Mouse (Mus musculus) left cerebral cortex, postnatal 4 days (tissue): ENCODE measurements at regions not wholly inside any gene's neighbourhood (a gene's known extent, or its start where the extent isn't known, plus 50 kb on each side); places are given as distances from the start of the nearest gene placed in this dataset.

Experiments used
- DNase-seq: peaks from one replicate; pipeline ENCODE4 v3.0.0-alpha.2; 2022
- intact Hi-C: fragments of 180-260 bp; cut with DNase I; formaldehyde crosslinking; loops from one replicate; pipeline ENCODE4 v1.15.1; 2025

GRCm38 (mm10) chr10:97338033-97338692 is 141.2 kb upstream of the Dcn start:
- DNase-seq, result no peak
- intact Hi-C loops, result no loop called here

- intact Hi-C loops, result loop anchor here (5.0 kb wide), 1 partner anchor 1208 kb away; no protein-coding TSS in a partner anchor
- no peak for DNase-seq
Observed at GRCm38 (mm10) chr10:97339866-97340706, 139.3 kb upstream of the Dcn start.

GRCm38 (mm10) chr10:97345347-97345746 is 134.1 kb upstream of the Dcn start:
- intact Hi-C loops, result loop anchor here (5.0 kb wide), 1 partner anchor 342 kb away; no protein-coding TSS in a partner anchor
- DNase-seq, result peak; percentile 82

GRCm38 (mm10) chr10:97346949-97347348 is 132.5 kb upstream of the Dcn start:
- intact Hi-C loops, result loop anchor here (1.0 to 5.0 kb wide), 2 partner anchors 323 to 340 kb away; no protein-coding TSS in a partner anchor
- no peak for DNase-seq

- no peak for DNase-seq
- intact Hi-C loops, result no loop called here
Observed at GRCm38 (mm10) chr10:97368625-97369024, 110.8 kb upstream of the Dcn start.

GRCm38 (mm10) chr10:97375824-97376223 is 103.6 kb upstream of the Dcn start:
- peak; percentile 53 for DNase-seq
- intact Hi-C loops, result loop anchor here (5.0 kb wide), 1 partner anchor 291 kb away; no protein-coding TSS in a partner anchor

- DNase-seq, result no peak
- intact Hi-C loops, result loop anchor here (5.0 kb wide), 1 partner anchor 291 kb away; no protein-coding TSS in a partner anchor
Observed at GRCm38 (mm10) chr10:97376376-97376775, 103.0 kb upstream of the Dcn start.

- no peak for DNase-seq
- intact Hi-C loops, result no loop called here
Observed at GRCm38 (mm10) chr10:97381586-97381985, 97.8 kb upstream of the Dcn start.

- intact Hi-C loops, result no loop called here
- DNase-seq, result no peak
Observed at GRCm38 (mm10) chr10:97383881-97384280, 95.5 kb upstream of the Dcn start.

- intact Hi-C loops, result no loop called here
- no peak for DNase-seq
Observed at GRCm38 (mm10) chr10:97387196-97387876, 92.1 kb upstream of the Dcn start.

GRCm38 (mm10) chr10:97389647-97390590 is 89.5 kb upstream of the Dcn start:
- DNase-seq, result no peak
- intact Hi-C loops, result no loop called here

- DNase-seq, result no peak
- intact Hi-C loops, result no loop called here
Observed at GRCm38 (mm10) chr10:97397062-97397771, 82.2 kb upstream of the Dcn start.

- intact Hi-C loops, result no loop called here
- no peak for DNase-seq
Observed at GRCm38 (mm10) chr10:97397896-97398295, 81.5 kb upstream of the Dcn start.

GRCm38 (mm10) chr10:97402524-97402923 is 76.9 kb upstream of the Dcn start:
- no peak for DNase-seq
- intact Hi-C loops, result no loop called here

GRCm38 (mm10) chr10:97404076-97404787 is 75.2 kb upstream of the Dcn start:
- intact Hi-C loops, result no loop called here

GRCm38 (mm10) chr10:97409181-97409581 is 70.2 kb upstream of the Dcn start:
- intact Hi-C loops, result no loop called here
- DNase-seq, result no peak

More at GRCm38 (mm10) chr10:97404076-97404787, 75.2 kb upstream of the Dcn start:
- no peak for DNase-seq

- DNase-seq, result no peak
- intact Hi-C loops, result no loop called here
Observed at GRCm38 (mm10) chr10:97409909-97410308, 69.5 kb upstream of the Dcn start.

- intact Hi-C loops, result no loop called here
- no peak for DNase-seq
Observed at GRCm38 (mm10) chr10:97422579-97422978, 56.8 kb upstream of the Dcn start.
